Mouse (Mus musculus): Measurements from ENCODE around the gene Carmil1. TPM values are rescaled to one million over a fixed set of nuclear protein-coding genes. Genes with fewer than 3 reads are reported as not detected.

The Carmil1 gene
- 17.5 and 20.7 TPM in 2 replicates for polyA plus RNA-seq (2016; fragmentation: Nextera tagmentation; extraction: Ambion mirVana)

- under 1% methylated on average over 94 of the region's 96 CpGs for WGBS
- peak; percentile 89 for DNase-seq (ENCODE audit: low spot score)
- H3K27me3 ChIP-seq (ENCODE audit: low read depth, poor library complexity, severe bottlenecking), result peaks cover 21% of the 10 kb centered on the region
- H3K9me3 ChIP-seq (replicated peaks), result no peaks in the 10 kb centered on the region
- H3K27ac ChIP-seq (replicated peaks), result peak within 1 kb of the TSS; percentile 93
- peak within 1 kb of the TSS; percentile 74 for H3K4me3 ChIP-seq
- no peaks in the 10 kb centered on the region for H3K36me3 ChIP-seq
- peaks cover 23% of the 10 kb centered on the region for H3K4me1 ChIP-seq
Measured at GRCm38 (mm10) chr13:24280439-24281431, at the start of gene Carmil1. Gene Carmil1 (minus strand): TSS chr13:24280795.

DNA sequence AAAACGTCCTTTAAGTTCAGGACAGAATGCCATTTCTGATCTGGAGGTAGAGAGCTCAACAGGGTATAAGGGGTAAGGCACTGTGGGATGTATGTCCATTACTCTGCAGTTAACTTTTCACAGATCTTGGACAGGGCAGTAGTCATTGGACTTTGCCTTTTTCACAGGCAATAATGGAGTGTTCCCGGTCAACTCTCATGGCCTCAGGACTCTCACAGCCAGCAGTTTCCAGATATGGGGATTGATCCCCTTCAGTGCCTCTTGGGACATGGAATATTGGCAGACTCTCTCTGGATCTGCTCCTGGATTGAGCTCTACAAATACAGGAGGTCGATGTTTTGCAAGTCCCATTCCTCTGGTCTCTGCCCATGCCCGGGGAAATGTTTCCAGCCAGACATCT lies 49.5 kb upstream of the Carmil1 start:
- Histone ChIP-seq H3K36me3 (no peaks in the 10 kb centered on the region), H3K27me3 (ENCODE audit: low read depth, poor library complexity, severe bottlenecking) (no peaks in the 10 kb centered on the region), H3K4me1 (no peaks in the 10 kb centered on the region), H3K4me3 (no peak overlapping the region), H3K27ac (replicated peaks) (no peak overlapping the region), H3K9me3 (replicated peaks) (no peaks in the 10 kb centered on the region)
- no peak for DNase-seq (ENCODE audit: low spot score)
- 85% methylated on average over 4 of the region's 4 CpGs for WGBS

DNA sequence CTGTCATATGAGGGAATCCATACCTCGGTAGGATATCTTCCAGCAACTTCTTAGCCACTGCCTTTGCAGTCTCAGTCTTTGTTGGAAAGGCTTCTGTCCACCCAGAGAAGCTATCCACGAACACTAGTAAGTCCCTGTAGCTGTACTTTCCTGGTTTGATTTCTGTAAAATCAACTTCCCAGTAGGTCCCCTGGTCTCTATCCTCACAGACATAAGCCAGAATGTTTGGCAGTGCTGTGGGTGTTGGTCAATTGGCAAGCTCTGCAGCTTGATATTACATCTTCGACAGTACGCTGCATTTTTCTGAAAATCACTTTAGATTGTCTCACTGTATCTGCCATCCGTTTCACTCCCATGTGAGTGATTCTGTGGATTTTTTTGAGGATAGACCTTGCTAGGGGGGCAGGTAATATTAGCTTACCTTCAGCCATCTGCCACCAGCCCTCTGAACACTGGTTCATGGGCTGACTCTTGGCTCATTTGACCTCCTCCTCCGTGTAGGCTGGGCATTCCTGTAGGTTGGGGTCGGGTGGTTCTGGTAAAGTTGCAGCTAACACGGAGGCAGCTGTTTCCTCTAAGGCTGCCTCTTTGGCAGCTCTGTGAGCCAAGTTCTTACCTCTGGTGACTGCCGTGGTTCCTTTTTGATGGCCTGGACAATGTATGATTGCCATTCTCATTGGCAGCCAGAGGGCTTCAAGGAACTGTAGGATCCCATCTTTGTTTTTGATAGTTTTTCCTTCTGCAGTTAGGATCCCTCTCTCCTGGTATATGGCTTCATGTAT lies 47.6 kb upstream of the Carmil1 start:
- Histone ChIP-seq H3K27ac (replicated peaks) (no peak overlapping the region), H3K9me3 (replicated peaks) (no peaks in the 10 kb centered on the region), H3K4me1 (no peaks in the 10 kb centered on the region), H3K4me3 (no peak overlapping the region), H3K36me3 (no peaks in the 10 kb centered on the region), H3K27me3 (ENCODE audit: low read depth, poor library complexity, severe bottlenecking) (no peaks in the 10 kb centered on the region)
- DNase-seq (ENCODE audit: low spot score), result no peak
- 85% methylated on average over 9 of the region's 9 CpGs for whole genome bisulfite sequencing

- Histone ChIP-seq H3K4me1 (no peaks in the 10 kb centered on the region), H3K36me3 (no peaks in the 10 kb centered on the region), H3K27me3 (ENCODE audit: low read depth, poor library complexity, severe bottlenecking) (no peaks in the 10 kb centered on the region), H3K9me3 (replicated peaks) (no peaks in the 10 kb centered on the region), H3K4me3 (no peak within 1 kb of the TSS), H3K27ac (replicated peaks) (no peak within 1 kb of the TSS)
- DNase-seq (ENCODE audit: low spot score), result no peak
- 88% methylated on average over 5 of the region's 5 CpGs for WGBS
Measured at GRCm38 (mm10) chr13:24327201-24327600, 46.6 kb upstream of the Carmil1 start, which contains the start of gene Cmah. Gene Cmah (plus strand): TSS chr13:24327404.

- Histone ChIP-seq H3K36me3 (no peaks in the 10 kb centered on the region), H3K4me3 (no peak overlapping the region), H3K4me1 (0 out of 2 replicates have a peak, but pooled peaks cover 3% of the 10 kb centered on the region), H3K27me3 (ENCODE audit: low read depth, poor library complexity, severe bottlenecking) (no peaks in the 10 kb centered on the region), H3K27ac (replicated peaks) (no peak overlapping the region), H3K9me3 (replicated peaks) (no peaks in the 10 kb centered on the region)
- WGBS, result 63% methylated on average over 6 of the region's 6 CpGs
- no peak for DNase-seq (ENCODE audit: low spot score)
Measured at GRCm38 (mm10) chr13:24321313-24321712, 40.7 kb upstream of the Carmil1 start.

GRCm38 (mm10) chr13:24318618-24319017 lies 38.0 kb upstream of the Carmil1 start:
- Histone ChIP-seq H3K4me3 (no peak overlapping the region), H3K27me3 (ENCODE audit: low read depth, poor library complexity, severe bottlenecking) (no peaks in the 10 kb centered on the region), H3K4me1 (0 out of 2 replicates have a peak, but pooled peaks cover 3% of the 10 kb centered on the region), H3K27ac (replicated peaks) (no peak overlapping the region), H3K9me3 (replicated peaks) (no peaks in the 10 kb centered on the region), H3K36me3 (no peaks in the 10 kb centered on the region)
- 40% methylated on average over 4 of the region's 4 CpGs for WGBS
- DNase-seq (ENCODE audit: low spot score), result no peak

DNA sequence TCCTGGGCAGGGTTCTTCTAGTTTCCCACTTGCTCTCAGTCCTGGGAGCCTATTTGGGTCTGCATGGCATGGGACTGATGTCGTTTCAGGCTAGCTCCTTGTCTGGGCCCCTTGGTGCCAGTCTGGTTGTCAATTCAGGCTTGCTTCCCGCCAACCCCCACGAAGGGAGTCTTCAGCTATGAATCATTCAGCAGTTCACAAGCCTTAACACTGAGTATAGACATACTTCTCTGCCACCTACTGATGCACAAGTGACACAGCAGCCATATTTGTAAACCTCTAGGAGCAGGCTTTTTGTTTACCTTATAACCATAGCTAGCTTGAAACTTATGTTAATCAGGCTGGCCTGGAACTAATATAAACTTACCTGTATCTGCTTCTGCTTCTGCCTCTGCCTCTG lies 36.0 kb upstream of the Carmil1 start:
- Histone ChIP-seq H3K4me1 (0 out of 2 replicates have a peak, but pooled peaks cover 3% of the 10 kb centered on the region), H3K4me3 (no peak overlapping the region), H3K36me3 (no peaks in the 10 kb centered on the region), H3K27me3 (ENCODE audit: low read depth, poor library complexity, severe bottlenecking) (no peaks in the 10 kb centered on the region), H3K27ac (replicated peaks) (no peak overlapping the region), H3K9me3 (replicated peaks) (no peaks in the 10 kb centered on the region)
- no peak for DNase-seq (ENCODE audit: low spot score)
- 90% methylated on average over 3 of the region's 3 CpGs for WGBS

DNA sequence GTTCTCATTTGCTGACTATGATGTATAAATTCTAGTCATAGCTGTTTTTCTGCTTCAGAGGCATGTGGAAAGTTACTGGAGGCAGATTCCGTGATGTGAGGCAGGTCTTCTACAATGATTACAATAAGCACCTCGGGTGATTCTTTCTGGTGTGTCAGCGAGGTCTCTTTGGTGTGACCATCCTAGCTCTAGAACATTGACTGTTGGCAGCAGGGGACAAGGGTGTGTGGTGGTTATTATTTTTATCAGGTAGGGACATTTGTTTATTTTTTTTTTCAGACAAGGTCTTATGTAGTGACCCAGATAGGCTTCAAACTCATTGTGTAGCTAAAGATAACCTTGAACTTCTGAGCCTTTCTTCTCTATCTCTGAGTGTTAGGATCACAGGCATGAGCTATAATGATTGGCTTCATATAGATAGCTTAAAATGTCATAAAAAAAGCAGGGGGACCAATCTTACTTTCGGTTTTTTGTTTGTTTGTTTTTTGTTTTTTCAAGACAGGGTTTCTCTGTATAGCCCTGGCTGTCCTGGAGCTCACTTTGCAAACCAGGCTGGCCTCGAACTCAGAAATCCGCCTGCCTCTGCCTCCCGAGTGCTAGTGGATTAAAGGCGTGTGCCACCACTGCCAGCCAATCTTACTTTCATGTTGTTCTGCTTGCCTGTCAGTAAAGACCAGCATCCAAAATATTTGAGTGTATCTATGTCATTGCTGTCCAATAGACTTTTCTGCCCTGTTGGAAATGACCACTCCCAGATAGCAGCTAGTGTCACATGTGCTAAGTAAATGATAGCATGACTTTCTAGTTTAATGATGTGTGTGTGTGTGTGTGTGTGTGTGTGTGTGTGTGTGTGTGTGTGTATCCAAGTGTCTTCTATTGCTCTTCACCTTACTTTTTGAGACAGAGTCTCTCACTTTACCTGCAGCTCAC lies 30.7 kb upstream of the Carmil1 start:
- no peaks in the 10 kb centered on the region for H3K27me3 ChIP-seq (ENCODE audit: low read depth, poor library complexity, severe bottlenecking)
- no peak overlapping the region for H3K4me3 ChIP-seq
- DNase-seq (ENCODE audit: low spot score), result no peak
- WGBS, result 90% methylated on average over 8 of the region's 8 CpGs
- no peak overlapping the region for H3K27ac ChIP-seq (replicated peaks)
- no peaks in the 10 kb centered on the region for H3K4me1 ChIP-seq
- H3K36me3 ChIP-seq, result no peaks in the 10 kb centered on the region
- H3K9me3 ChIP-seq (replicated peaks), result no peaks in the 10 kb centered on the region

GRCm38 (mm10) chr13:24306248-24306647 lies 25.7 kb upstream of the Carmil1 start:
- WGBS, result 52% methylated on average over 4 of the region's 4 CpGs

GRCm38 (mm10) chr13:24305486-24305885 lies 24.9 kb upstream of the Carmil1 start:
- H3K9me3 ChIP-seq (replicated peaks), result no peaks in the 10 kb centered on the region
- no peaks in the 10 kb centered on the region for H3K4me1 ChIP-seq
- H3K27ac ChIP-seq (replicated peaks), result no peak overlapping the region
- no peaks in the 10 kb centered on the region for H3K27me3 ChIP-seq (ENCODE audit: low read depth, poor library complexity, severe bottlenecking)
- H3K4me3 ChIP-seq, result no peak overlapping the region
- H3K36me3 ChIP-seq, result no peaks in the 10 kb centered on the region
- WGBS, result 90% methylated on average over 4 of the region's 4 CpGs
- DNase-seq (ENCODE audit: low spot score), result no peak

More at GRCm38 (mm10) chr13:24306248-24306647, 25.7 kb upstream of the Carmil1 start:
- no peaks in the 10 kb centered on the region for H3K9me3 ChIP-seq (replicated peaks)
- no peak overlapping the region for H3K4me3 ChIP-seq
- no peaks in the 10 kb centered on the region for H3K27me3 ChIP-seq (ENCODE audit: low read depth, poor library complexity, severe bottlenecking)
- DNase-seq (ENCODE audit: low spot score), result no peak
- H3K36me3 ChIP-seq, result no peaks in the 10 kb centered on the region
- no peak overlapping the region for H3K27ac ChIP-seq (replicated peaks)
- no peaks in the 10 kb centered on the region for H3K4me1 ChIP-seq

- no peaks in the 10 kb centered on the region for H3K9me3 ChIP-seq (replicated peaks)
- H3K4me1 ChIP-seq, result peaks cover 4% of the 10 kb centered on the region; the same call in 1 of the 2 replicates
- 19% methylated on average over 4 of the region's 4 CpGs for WGBS
- H3K27ac ChIP-seq (replicated peaks), result no peak overlapping the region
- peak; percentile 45 for DNase-seq (ENCODE audit: low spot score)
- H3K4me3 ChIP-seq, result no peak overlapping the region
- H3K36me3 ChIP-seq, result no peaks in the 10 kb centered on the region
- H3K27me3 ChIP-seq (ENCODE audit: low read depth, poor library complexity, severe bottlenecking), result no peaks in the 10 kb centered on the region
Measured at GRCm38 (mm10) chr13:24297252-24297651, 16.7 kb upstream of the Carmil1 start.

- whole genome bisulfite sequencing, result 99% methylated on average over 2 of the region's 2 CpGs
- Histone ChIP-seq H3K4me3 (no peak overlapping the region), H3K4me1 (no peaks in the 10 kb centered on the region), H3K9me3 (replicated peaks) (no peaks in the 10 kb centered on the region), H3K27ac (replicated peaks) (no peak overlapping the region), H3K36me3 (no peaks in the 10 kb centered on the region), H3K27me3 (ENCODE audit: low read depth, poor library complexity, severe bottlenecking) (no peaks in the 10 kb centered on the region; the same call in 1 of the 2 replicates)
- no peak for DNase-seq (ENCODE audit: low spot score)
Measured at GRCm38 (mm10) chr13:24287381-24287780, 6.8 kb upstream of the Carmil1 start.

Measured in midbrain, embryonic 10.5 days (tissue).